Mouse (Mus musculus): ENCODE results near the gene Slc39a13. TPM values are rescaled to one million over a fixed set of nuclear protein-coding genes. Genes with fewer than 3 reads are reported as not detected.
A peak's percentile ranks its signal among the peaks of the same experiment; 100 is the strongest.

Slc39a13 gene
- total and polyA plus RNA-seq, 2 experiments from 2014 or later = 22.6 to 37.1 TPM

DNA sequence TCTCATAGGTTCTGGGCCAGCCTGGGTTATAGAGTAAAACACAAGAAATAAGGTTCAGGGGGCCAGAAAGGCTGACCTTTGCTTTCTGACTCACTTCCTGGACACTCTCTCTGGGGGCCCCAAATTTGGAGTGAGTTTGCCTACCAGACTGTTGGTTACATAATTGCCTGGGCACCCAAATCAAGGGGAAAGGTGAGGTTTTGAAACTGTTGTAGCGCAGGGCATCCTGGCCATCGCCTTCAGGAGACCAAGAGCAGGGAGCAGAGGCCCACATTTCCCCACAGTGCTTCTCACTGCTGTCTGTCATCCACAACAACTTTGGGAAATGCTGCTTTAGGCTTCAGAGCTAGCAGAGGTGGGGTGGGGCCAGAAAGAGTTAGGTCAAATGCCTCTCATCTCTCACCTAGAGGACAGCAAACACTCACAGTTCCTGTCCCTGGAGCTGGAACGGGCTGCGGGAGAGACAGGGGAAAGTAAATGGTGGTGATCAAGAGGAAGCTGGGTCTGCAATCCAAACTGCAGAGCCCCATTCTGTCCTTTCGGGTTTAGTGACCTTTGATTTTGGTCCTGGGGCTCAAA lies 39.7 kb upstream of the Slc39a13 start:
- H3K9ac ChIP-seq (replicated peaks; ENCODE audit: low read length) = no peak overlapping the region

GRCm38 (mm10) chr2:91109241-91109640 lies 39.0 kb upstream of the Slc39a13 start:
- H3K27ac ChIP-seq = no peak overlapping the region
- 86% methylated on average over 5 of the region's 5 CpGs for WGBS
- no peak overlapping the region for H3K9ac ChIP-seq (replicated peaks; ENCODE audit: low read length)
- no peaks in the 10 kb centered on the region for H3K9me3 ChIP-seq (ENCODE audit: low read length)
- no peak for DNase-seq (ENCODE audit: low spot score)
- H3K36me3 ChIP-seq (ENCODE audit: insufficient read depth, low read length) = no peaks in the 10 kb centered on the region
- no peak for ATAC-seq
- no peaks in the 10 kb centered on the region for H3K4me1 ChIP-seq (ENCODE audit: insufficient read depth, low read length)
- TF ChIP-seq CTCF (IDR thresholded peaks at IDR 0.05; ENCODE audit: low read depth) = no peak
- no peak overlapping the region for H3K4me3 ChIP-seq (ENCODE audit: low read length)
- H3K27me3 ChIP-seq (ENCODE audit: insufficient read depth, low read length) = no peaks in the 10 kb centered on the region
- no peak overlapping the region for H3K4me2 ChIP-seq (ENCODE audit: low read depth, low read length)

More for the DNA sequence above, 39.7 kb upstream of the Slc39a13 start:
- H3K4me3 ChIP-seq (ENCODE audit: low read length) = no peak overlapping the region
- ATAC-seq (no peak), DNase-seq (ENCODE audit: low spot score) (no peak)
- H3K9me3 ChIP-seq (ENCODE audit: low read length) = no peaks in the 10 kb centered on the region
- no peak overlapping the region for H3K27ac ChIP-seq
- WGBS = 94% methylated on average over 5 of the region's 5 CpGs
- TF ChIP-seq CTCF (IDR thresholded peaks at IDR 0.05; ENCODE audit: low read depth) = no peak
- no peaks in the 10 kb centered on the region for H3K4me1 ChIP-seq (ENCODE audit: insufficient read depth, low read length)
- no peaks in the 10 kb centered on the region for H3K36me3 ChIP-seq (ENCODE audit: insufficient read depth, low read length)
- no peaks in the 10 kb centered on the region for H3K27me3 ChIP-seq (ENCODE audit: insufficient read depth, low read length)
- H3K4me2 ChIP-seq (ENCODE audit: low read depth, low read length) = no peak overlapping the region

- H3K4me2 ChIP-seq (ENCODE audit: low read depth, low read length) = no peak overlapping the region
- no peaks in the 10 kb centered on the region for H3K4me1 ChIP-seq (ENCODE audit: insufficient read depth, low read length)
- H3K27me3 ChIP-seq (ENCODE audit: insufficient read depth, low read length) = no peaks in the 10 kb centered on the region
- WGBS = 94% methylated on average over 3 of the region's 3 CpGs
- no peak for TF ChIP-seq CTCF (IDR thresholded peaks at IDR 0.05; ENCODE audit: low read depth)
- H3K27ac ChIP-seq = no peak overlapping the region
- H3K9me3 ChIP-seq (ENCODE audit: low read length) = no peaks in the 10 kb centered on the region
- no peak for ATAC-seq
- H3K9ac ChIP-seq (replicated peaks; ENCODE audit: low read length) = no peak overlapping the region
- DNase-seq (ENCODE audit: low spot score) = no peak
- H3K36me3 ChIP-seq (ENCODE audit: insufficient read depth, low read length) = no peaks in the 10 kb centered on the region
- no peak overlapping the region for H3K4me3 ChIP-seq (ENCODE audit: low read length)
Observed at GRCm38 (mm10) chr2:91108156-91108555, 37.9 kb upstream of the Slc39a13 start.

- no peak overlapping the region for H3K4me2 ChIP-seq (ENCODE audit: low read depth, low read length)
- H3K27ac ChIP-seq = no peak overlapping the region
- no peak overlapping the region for H3K9ac ChIP-seq (replicated peaks; ENCODE audit: low read length)
- no peaks in the 10 kb centered on the region for H3K27me3 ChIP-seq (ENCODE audit: insufficient read depth, low read length)
- H3K9me3 ChIP-seq (ENCODE audit: low read length) = no peaks in the 10 kb centered on the region
- TF ChIP-seq CTCF (IDR thresholded peaks at IDR 0.05; ENCODE audit: low read depth) = peak; percentile 96
- DNase-seq (ENCODE audit: low spot score) = peak; percentile 95
- peak; percentile 89 for ATAC-seq
- no peaks in the 10 kb centered on the region for H3K36me3 ChIP-seq (ENCODE audit: insufficient read depth, low read length)
- H3K4me3 ChIP-seq (ENCODE audit: low read length) = no peak overlapping the region
- no peaks in the 10 kb centered on the region for H3K4me1 ChIP-seq (ENCODE audit: insufficient read depth, low read length)
- WGBS = 12% methylated on average over 7 of the region's 7 CpGs
Observed at GRCm38 (mm10) chr2:91101124-91101740, 31.0 kb upstream of the Slc39a13 start.

DNA sequence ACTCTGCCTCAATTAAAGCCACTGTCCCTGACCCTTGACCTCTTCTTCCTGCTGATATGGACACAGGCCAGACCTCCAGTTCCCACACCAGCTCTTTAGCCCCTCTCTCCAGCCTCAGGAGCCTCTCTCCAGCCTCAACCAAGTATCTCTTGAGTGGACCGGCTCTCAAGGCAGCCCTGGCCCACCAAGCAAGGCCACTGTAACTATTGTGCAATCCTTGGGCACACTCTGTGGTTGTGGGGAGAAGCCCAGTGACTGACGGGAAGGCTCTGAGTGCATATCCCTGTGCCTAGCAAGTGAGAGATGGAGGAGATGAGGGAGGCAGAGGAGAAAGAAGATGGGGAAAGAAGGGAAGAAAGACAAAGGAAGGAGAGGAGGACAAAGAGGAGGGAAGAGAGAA lies 27.9 kb upstream of the Slc39a13 start:
- Histone ChIP-seq H3K4me2 (ENCODE audit: low read depth, low read length) (no peak overlapping the region), H3K27me3 (ENCODE audit: insufficient read depth, low read length) (no peaks in the 10 kb centered on the region)

GRCm38 (mm10) chr2:91097015-91097414 lies 26.8 kb upstream of the Slc39a13 start:
- H3K4me1 ChIP-seq (ENCODE audit: insufficient read depth, low read length) = no peaks in the 10 kb centered on the region
- no peak overlapping the region for H3K4me2 ChIP-seq (ENCODE audit: low read depth, low read length)
- H3K27ac ChIP-seq = no peak overlapping the region
- DNase-seq (ENCODE audit: low spot score) = no peak
- no peak for TF ChIP-seq CTCF (IDR thresholded peaks at IDR 0.05; ENCODE audit: low read depth)
- H3K9me3 ChIP-seq (ENCODE audit: low read length) = no peaks in the 10 kb centered on the region
- H3K9ac ChIP-seq (replicated peaks; ENCODE audit: low read length) = no peak overlapping the region
- H3K4me3 ChIP-seq (ENCODE audit: low read length) = no peak overlapping the region
- 76% methylated on average over 10 of the region's 10 CpGs for WGBS
- no peaks in the 10 kb centered on the region for H3K27me3 ChIP-seq (ENCODE audit: insufficient read depth, low read length)
- no peaks in the 10 kb centered on the region for H3K36me3 ChIP-seq (ENCODE audit: insufficient read depth, low read length)
- ATAC-seq = no peak

More for the DNA sequence above, 27.9 kb upstream of the Slc39a13 start:
- no peak for TF ChIP-seq CTCF (IDR thresholded peaks at IDR 0.05; ENCODE audit: low read depth)
- ATAC-seq (no peak), DNase-seq (ENCODE audit: low spot score) (no peak)
- Histone ChIP-seq H3K9me3 (ENCODE audit: low read length) (no peaks in the 10 kb centered on the region), H3K4me3 (ENCODE audit: low read length) (no peak overlapping the region), H3K36me3 (ENCODE audit: insufficient read depth, low read length) (no peaks in the 10 kb centered on the region), H3K9ac (replicated peaks; ENCODE audit: low read length) (no peak overlapping the region), H3K27ac (no peak overlapping the region), H3K4me1 (ENCODE audit: insufficient read depth, low read length) (no peaks in the 10 kb centered on the region)
- 78% methylated on average over 2 of the region's 2 CpGs for WGBS

- ATAC-seq (no peak), DNase-seq (ENCODE audit: low spot score) (no peak)
- Histone ChIP-seq H3K27ac (no peak overlapping the region), H3K4me1 (ENCODE audit: insufficient read depth, low read length) (no peaks in the 10 kb centered on the region), H3K4me3 (ENCODE audit: low read length) (no peak overlapping the region), H3K9me3 (ENCODE audit: low read length) (no peaks in the 10 kb centered on the region), H3K9ac (replicated peaks; ENCODE audit: low read length) (no peak overlapping the region), H3K27me3 (ENCODE audit: insufficient read depth, low read length) (no peaks in the 10 kb centered on the region), H3K36me3 (ENCODE audit: insufficient read depth, low read length) (no peaks in the 10 kb centered on the region), H3K4me2 (ENCODE audit: low read depth, low read length) (no peak overlapping the region)
- 74% methylated on average over 14 of the region's 14 CpGs for WGBS
- no peak for TF ChIP-seq CTCF (IDR thresholded peaks at IDR 0.05; ENCODE audit: low read depth)
Observed at GRCm38 (mm10) chr2:91096524-91096923, 26.3 kb upstream of the Slc39a13 start.

Measured in hindbrain, postnatal 0 days (tissue).